Mouse (Mus musculus) thymus, adult 18-20 months (tissue): Measurements from ENCODE around the gene Pkd1l2.
A peak's percentile ranks its signal among the peaks of the same experiment; 100 is the strongest.

Experiments
- DNase-seq, 2 experiments: peaks; one replicate each; pipeline ENCODE4 v3.0.0; 2022; ENCODE audit warnings: mixed read lengths in 2 of 2

The Pkd1l2 gene

DNA sequence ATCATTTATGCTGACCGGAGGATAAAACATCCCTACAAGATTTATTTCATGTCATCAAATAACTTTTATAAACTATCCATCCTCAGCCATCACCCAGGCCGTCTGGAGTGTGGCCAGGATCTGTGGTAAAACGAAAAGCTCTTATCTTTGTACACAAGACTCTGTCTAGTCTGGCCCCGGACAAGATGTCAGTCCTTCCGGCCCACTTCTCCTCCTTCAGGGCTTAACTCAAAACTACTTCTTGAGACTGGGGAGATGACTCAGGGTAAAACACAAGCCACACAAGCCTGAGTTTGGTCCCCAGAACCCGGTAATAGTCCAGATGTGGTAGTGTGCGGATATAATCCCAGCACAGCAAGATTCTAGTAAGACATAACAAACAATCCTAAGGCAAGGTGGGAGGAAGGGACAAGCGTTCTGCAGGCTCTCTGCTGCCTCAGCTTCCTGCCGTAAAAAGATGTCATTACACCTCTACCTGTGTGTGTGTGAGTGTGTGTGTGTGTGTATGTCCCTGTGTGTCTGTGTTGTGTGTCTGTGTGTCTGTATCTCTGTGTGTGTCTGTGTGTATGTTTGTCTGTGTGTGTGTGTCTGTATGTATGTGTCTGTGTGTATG, 804 bp upstream of the Pkd1l2 start:
- no peak for DNase-seq

DNA sequence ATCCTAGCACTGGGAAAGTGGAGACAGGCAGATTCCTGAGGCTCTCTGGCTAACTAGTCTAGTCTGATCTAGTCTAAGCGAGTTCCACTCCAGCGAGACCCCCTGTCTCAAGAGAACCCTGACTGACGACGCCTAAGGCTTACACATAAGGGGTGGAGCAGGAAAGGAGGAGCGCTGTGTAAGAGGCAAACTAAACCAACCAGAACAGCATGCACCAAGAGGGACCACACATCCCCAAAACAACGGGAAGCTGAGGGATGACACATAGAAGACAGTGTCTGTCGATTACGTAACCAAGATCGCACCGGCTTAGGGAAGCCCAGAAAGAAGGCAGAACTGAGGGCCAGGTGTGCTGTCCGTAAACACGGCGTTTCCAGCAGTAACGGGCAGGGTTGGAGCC, 2.6 kb downstream of the Pkd1l2 start:
- DNase-seq = no peak

DNA sequence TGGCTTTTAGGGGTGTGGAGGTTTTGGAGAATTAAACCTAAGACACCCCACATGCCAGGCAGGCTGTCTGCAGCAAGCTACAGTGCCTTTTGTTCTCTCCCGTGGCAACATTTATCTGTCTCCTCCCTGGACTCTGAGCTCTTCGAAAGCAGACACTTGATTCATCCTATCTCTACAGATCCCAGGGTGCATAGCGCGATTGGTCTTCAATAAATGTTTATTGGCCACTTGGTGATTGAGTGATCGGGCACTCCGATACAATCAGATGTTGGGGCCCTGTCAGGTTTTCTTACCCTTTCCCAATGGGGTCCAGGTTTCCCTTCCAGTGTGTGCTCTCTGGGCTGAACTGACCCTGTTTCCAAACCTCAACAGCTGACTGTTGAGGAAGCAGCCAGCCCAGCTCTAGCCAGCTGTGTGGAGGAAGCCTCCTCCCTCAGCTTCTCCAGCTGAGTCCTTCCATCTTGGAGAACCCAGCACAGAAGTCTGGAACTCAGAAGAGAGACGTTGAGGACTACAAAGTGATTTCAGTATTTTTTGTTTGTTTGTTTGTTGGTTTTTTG, 3.8 kb downstream of the Pkd1l2 start:
- DNase-seq = no peak

GRCm38 (mm10) chr8:117074350-117075182, 7.7 kb downstream of the Pkd1l2 start:
- no peak for DNase-seq

DNA sequence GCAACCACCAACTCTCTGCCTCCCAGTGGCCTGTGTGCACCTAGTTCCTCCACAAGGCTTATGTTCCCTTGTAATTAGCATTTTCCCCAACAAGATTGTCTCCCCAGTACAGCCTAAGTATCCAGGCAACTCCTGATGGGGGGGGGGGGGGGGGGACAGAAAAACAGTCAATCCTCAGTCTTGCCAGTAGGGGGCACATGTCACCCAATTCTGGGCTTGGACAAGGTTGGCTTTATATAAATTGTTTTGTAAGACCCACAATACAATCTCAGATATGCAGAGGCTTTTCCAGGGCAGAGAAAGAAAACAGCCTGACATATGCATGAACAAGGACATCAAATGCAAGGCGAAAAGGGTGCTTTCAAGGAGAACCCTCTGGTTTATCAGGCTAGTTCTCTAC, 12.5 kb downstream of the Pkd1l2 start:
- no peak for DNase-seq

GRCm38 (mm10) chr8:117068294-117068693, 14.0 kb downstream of the Pkd1l2 start:
- DNase-seq = no peak

DNA sequence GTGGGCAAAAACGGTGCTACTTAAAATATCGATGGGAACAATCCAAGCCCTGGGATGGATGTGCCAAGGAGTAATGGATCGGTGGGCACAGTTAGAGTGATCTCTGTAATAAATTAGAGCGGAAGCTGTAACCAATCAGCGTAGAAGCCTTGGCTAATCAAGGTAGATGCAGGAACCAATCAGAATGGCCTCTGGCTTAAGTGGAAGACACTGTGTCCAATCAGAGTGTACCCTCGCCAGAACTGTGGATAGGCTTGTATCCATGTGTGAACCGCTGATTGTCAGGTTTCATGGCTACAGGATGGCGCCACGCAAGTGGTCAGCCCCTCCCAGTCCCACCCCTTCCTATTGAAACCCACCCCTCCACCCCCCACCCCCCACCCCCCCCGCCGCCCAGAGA, 14.9 kb downstream of the Pkd1l2 start:
- DNase-seq = no peak

DNA sequence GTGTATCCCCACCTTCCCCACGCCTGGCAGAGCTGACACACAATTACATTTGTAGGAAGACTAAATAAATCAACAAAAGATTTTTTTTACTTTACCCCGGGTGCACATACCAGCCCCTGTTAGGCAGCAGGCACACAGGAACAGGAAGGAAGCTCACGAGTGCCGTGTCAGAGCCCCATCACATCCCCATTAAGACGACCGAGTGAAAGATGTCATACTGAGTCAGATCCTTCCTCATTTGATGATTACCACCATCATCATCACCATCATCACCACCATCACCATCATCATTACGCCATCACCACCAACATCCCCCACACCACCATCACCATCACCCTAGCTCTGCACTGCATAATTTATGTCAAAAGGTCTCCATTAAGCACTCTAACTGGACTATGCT, 15.3 kb downstream of the Pkd1l2 start:
- DNase-seq = no peak

GRCm38 (mm10) chr8:117061180-117061880, 20.9 kb downstream of the Pkd1l2 start:
- no peak for DNase-seq

- no peak for DNase-seq
These were observed 21.9 kb downstream of the Pkd1l2 start for GRCm38 (mm10) chr8:117060306-117060705.

- no peak for DNase-seq
These were observed 23.2 kb downstream of the Pkd1l2 start for GRCm38 (mm10) chr8:117059021-117059420.

DNA sequence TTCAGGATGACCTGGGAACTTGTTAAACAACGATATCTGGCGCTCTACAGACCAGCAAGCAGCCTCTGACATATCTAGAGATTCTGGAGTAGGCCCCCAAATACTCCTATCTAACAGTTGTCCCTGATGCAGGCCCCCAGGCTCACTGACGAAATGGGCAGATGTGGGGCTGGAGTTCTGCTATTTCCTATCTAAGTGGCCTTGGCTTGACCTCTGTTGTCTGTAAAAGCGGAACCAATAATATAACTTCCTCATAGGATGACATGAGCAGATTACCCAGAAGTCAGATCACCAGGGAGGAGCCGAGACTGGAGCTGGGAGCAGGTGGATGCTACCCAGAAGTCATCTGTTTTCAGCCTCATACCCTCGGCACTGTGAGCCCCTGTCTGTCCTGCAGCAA, 27.2 kb downstream of the Pkd1l2 start:
- DNase-seq = no peak

- DNase-seq = no peak
These were observed 28.1 kb downstream of the Pkd1l2 start for GRCm38 (mm10) chr8:117054146-117054545.

DNA sequence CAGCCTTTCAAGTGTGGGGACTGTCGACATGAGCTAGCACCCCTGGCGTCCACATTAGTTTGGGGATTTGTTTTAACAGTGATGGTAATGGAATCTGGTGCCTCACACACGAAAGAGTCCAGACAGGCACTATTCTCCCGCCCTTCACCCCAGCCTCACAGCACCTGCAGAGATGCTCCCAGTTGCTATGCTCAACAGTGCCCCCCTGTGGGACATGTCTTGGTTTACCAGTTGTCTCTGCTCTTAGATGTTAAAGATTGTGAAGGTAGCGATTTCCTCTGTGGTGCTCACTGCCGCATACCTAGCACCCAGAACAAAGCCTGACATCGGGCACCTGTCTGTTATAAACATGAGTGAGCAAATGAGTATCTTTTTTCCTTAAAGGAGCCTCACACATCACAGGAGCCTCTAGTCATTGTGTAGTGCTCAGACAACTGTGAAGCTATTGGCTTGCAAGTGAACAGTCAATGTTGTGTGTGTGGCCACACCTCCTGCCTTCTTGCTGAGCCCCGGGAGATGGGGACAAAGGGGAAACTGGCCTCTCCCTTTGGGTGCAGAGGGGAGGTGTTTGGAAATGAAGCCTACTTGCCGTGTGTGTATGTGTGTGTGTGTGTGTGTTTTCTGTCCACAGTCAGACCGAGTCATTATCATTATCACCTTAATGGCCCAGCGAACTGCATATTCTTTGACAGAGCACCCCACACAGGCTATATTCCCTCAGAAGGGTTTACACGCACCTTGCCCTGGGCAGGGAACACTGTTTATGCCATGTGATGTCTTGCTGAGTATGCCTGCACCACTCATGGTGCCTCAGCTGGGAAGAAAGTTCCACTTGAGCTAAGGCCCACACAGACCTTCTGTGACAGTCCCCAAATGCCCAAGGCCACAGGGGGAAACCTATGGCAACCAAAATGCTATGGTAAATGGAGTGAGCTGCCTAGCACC, 28.8 kb downstream of the Pkd1l2 start:
- DNase-seq = peak; percentile 23 to 38

- no peak for DNase-seq
These were observed 30.9 kb downstream of the Pkd1l2 start for GRCm38 (mm10) chr8:117051316-117051715.

DNA sequence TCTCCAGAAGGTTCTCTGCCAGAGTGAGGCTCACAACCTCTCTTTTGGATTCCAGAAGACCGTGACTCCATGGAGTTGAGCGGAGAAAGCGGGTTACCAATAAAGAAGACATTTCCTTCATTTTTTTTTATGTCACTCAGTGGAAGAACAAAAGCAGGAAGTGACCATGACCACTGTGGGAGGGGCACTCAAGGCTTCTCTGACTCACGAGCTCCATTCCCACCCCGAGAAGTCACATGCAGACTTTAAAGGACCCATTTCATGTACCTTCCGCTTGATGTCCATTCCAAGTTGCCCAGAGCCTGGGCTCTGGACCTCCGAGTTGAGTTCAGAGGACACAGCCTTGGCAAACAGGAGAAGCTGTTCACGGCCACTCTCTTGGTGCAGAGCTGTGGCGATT, 31.5 kb downstream of the Pkd1l2 start:
- no peak for DNase-seq

- DNase-seq = no peak
These were observed 32.8 kb downstream of the Pkd1l2 start for GRCm38 (mm10) chr8:117049444-117049843.

DNA sequence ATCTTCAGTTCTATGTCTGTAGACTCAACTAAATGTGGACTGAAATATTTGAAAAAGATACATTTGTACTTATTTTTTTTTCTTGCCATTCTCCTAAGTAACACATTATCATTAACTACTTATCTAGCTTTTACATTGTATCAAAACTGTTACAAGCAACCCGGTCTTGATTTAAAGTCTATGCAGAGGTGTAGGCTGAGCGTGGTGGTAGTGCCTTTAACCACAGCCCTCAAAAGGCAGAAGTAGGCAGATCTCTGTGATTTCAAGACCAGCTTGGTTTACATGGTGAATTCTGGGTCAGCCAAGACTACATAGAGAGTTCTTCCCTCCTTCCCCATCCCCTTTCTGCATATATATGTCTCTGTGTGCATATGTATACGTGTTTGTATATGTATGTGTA, 38.7 kb downstream of the Pkd1l2 start:
- DNase-seq = no peak

- DNase-seq = no peak
These were observed 42.4 kb downstream of the Pkd1l2 start for GRCm38 (mm10) chr8:117039843-117040242.

DNA sequence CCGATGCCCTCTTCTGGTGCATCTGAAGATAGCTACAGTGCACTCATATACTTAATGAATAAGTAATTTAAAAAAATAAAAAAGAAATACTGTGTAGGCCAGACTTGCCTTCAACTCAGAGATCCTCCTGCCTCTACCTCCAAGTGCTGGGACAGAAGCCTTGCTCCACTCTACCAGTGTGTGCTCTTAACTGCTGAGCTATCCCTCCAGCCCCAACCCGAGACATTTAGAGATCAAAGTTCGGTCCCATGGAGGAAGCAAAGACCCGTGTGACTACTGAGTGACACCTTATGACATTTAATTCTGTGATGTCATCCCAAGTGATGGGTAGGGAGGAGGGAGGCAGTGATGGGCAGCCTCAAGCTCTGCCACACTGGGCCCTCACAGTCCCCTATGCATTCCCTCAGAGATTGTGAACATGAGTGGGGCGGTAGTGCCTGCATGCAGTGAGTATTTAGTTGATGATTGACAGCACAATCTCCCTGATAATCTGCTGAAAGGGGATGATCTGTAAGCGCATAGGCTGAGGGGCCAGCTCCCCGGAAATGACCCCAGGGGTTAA, 44.8 kb downstream of the Pkd1l2 start:
- DNase-seq = no peak

DNA sequence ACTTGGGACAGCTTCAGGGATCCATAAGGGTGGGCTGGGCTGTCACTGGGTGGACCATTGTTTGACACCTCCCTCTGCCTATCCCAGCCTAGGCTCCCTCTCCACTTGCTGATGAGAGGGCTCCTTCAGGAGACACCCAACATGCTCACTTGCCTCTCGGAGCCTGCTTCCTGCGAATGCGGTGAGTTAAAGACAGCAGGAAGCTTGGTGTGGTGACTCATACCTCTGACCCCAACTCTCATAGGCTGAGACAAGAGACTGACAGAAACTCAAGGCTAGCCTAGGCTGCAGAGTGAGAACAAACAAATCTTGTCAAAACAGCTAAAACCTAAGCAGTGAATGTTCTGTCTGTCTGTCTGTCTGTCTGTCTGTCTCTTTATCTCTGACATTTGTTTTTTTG, 48.9 kb downstream of the Pkd1l2 start:
- DNase-seq = no peak

- DNase-seq = no peak
These were observed 49.6 kb downstream of the Pkd1l2 start for GRCm38 (mm10) chr8:117032609-117033008.
